Mouse (Mus musculus): ENCODE measurements around the gene Pklr. TPM values are rescaled to one million over a fixed set of nuclear protein-coding genes. Genes with fewer than 3 reads are reported as not detected.

The Pklr gene
- total and polyA plus RNA-seq, 3 experiments, result 53.2 to 185 (median 133) TPM

DNA sequence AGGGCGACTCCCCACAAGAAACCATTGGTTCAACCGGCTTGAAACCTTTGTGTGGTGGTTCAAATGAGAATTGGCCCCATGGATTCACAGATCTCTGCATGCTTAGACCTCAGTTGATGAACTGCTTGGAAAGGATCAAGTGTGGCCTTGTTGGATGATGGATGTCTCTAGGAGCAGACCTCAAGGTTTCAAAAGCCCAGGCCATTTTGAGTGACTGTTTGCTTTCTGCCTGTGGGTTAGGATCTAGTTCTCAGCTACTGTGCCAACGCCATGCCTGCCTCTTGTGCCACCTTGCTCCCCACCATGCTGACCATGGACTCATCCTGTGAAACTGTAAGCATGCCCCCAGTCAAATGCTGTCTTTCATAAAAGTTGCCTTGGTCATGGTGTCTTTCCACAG is 10.0 kb upstream of the Pklr start:
- Histone ChIP-seq H3K27ac (ENCODE audit: control insufficient read depth, low read depth, low read length) (no peak overlapping the region), H3K9ac (ENCODE audit: control insufficient read depth, low read depth, low read length, poor library complexity, severe bottlenecking) (no peak overlapping the region), H3K9me3 (replicated peaks; ENCODE audit: insufficient read depth, low read length) (no peaks in the 10 kb centered on the region), H3K79me2 (ENCODE audit: control insufficient read depth, insufficient read depth, low read length, poor library complexity) (no peaks in the 10 kb centered on the region), H3K36me3 (ENCODE audit: control insufficient read depth in 1 of 2, insufficient read depth in 2 of 2, low read length in 2 of 2) (peaks cover 0 to 13% of the 10 kb centered on the region in 2 experiments; a peak in 2 of 4 replicates), H3K27me3 (ENCODE audit: control insufficient read depth in 1 of 2, insufficient read depth in 2 of 2, low read length in 2 of 2) (no peaks in the 10 kb centered on the region), H3K4me1 (ENCODE audit: control insufficient read depth in 1 of 2, insufficient read depth in 2 of 2, low read length in 2 of 2) (peaks cover 12 to 23% of the 10 kb centered on the region in 2 experiments), H3K4me3 (ENCODE audit: control insufficient read depth in 1 of 2, insufficient read depth in 1 of 2, low read depth in 2 of 2, low read length in 2 of 2) (no peak overlapping the region)
- TF ChIP-seq SIN3A (IDR thresholded peaks at IDR 0.05; ENCODE audit: low read length), result no peak
- no peak for TF ChIP-seq ELF1 (IDR thresholded peaks at IDR 0.05; ENCODE audit: low read depth, low read length)
- no peak for TF ChIP-seq MAZ (IDR thresholded peaks at IDR 0.05; ENCODE audit: low read depth, low read length)
- no peak for TF ChIP-seq MXI1 (IDR thresholded peaks at IDR 0.05; ENCODE audit: low read depth, low read length)
- no peak for TF ChIP-seq RCOR1 (IDR thresholded peaks at IDR 0.05; ENCODE audit: low read depth, low read length)
- TF ChIP-seq MAX (IDR thresholded peaks at IDR 0.05; ENCODE audit: low read length), result no peak
- no peak for TF ChIP-seq ETS1 (IDR thresholded peaks at IDR 0.05; ENCODE audit: low read depth, low read length)
- no peak for TF ChIP-seq ZKSCAN1 (IDR thresholded peaks at IDR 0.05; ENCODE audit: low read depth, low read length)
- TF ChIP-seq MEF2A (IDR thresholded peaks at IDR 0.05; ENCODE audit: extremely low read depth, insufficient replicate concordance, low read depth, low read length, poor library complexity, severe bottlenecking), result no peak
- DNase-seq (ENCODE audit: low read depth, low spot score), result no peak

DNA sequence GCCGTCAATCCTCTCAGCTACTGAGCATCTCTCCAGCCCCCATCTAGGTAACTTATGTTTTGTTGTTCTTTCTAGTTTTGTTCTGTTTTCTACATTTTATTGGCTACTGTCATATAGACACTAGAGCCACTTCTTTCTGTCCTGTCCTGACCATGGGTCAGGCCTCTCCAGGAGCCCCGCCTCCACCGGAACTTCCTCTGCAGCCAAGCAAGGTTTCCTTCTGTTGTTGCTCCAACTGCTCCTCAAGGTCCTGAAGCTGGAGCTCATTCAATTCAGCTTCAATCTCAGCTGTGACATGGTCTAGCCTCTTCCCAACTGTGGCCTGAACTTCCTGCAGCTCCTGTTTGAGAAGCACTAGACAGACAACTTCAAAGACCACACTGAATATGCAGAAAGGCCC is 6.0 kb upstream of the Pklr start:
- Histone ChIP-seq H3K27me3 (ENCODE audit: control insufficient read depth in 1 of 2, insufficient read depth in 2 of 2, low read length in 2 of 2) (no peaks in the 10 kb centered on the region), H3K9ac (ENCODE audit: control insufficient read depth, low read depth, low read length, poor library complexity, severe bottlenecking) (no peak overlapping the region), H3K27ac (ENCODE audit: control insufficient read depth, low read depth, low read length) (no peak overlapping the region), H3K79me2 (ENCODE audit: control insufficient read depth, insufficient read depth, low read length, poor library complexity) (no peaks in the 10 kb centered on the region), H3K4me1 (ENCODE audit: control insufficient read depth in 1 of 2, insufficient read depth in 2 of 2, low read length in 2 of 2) (peaks cover 24 to 40% of the 10 kb centered on the region in 2 experiments), H3K36me3 (ENCODE audit: control insufficient read depth in 1 of 2, insufficient read depth in 2 of 2, low read length in 2 of 2) (peaks cover 0 to 32% of the 10 kb centered on the region in 2 experiments; a peak in 2 of 4 replicates), H3K9me3 (replicated peaks; ENCODE audit: insufficient read depth, low read length) (no peaks in the 10 kb centered on the region), H3K4me3 (ENCODE audit: control insufficient read depth in 1 of 2, insufficient read depth in 1 of 2, low read depth in 2 of 2, low read length in 2 of 2) (no peak overlapping the region)
- DNase-seq (ENCODE audit: low read depth, low spot score), result no peak
- TF ChIP-seq BHLHE40 (IDR thresholded peaks at IDR 0.05; ENCODE audit: borderline replicate concordance, low read depth, low read length) (no peak), MAFK (IDR thresholded peaks at IDR 0.05; ENCODE audit: borderline replicate concordance, low read depth, low read length) (no peak), CTCF (IDR thresholded peaks at IDR 0.05 in 2 of 3, conservative IDR thresholded peaks at IDR 0.05 in 1 of 3; ENCODE audit: control insufficient read depth in 1 of 3, insufficient read depth in 1 of 3, low read depth in 2 of 3, low read length in 3 of 3, poor library complexity in 1 of 3, severe bottlenecking in 1 of 3) (no peak), MAX (IDR thresholded peaks at IDR 0.05; ENCODE audit: low read length) (no peak), ETS1 (IDR thresholded peaks at IDR 0.05; ENCODE audit: low read depth, low read length) (no peak), EP300 (IDR thresholded peaks at IDR 0.05; ENCODE audit: low read depth in 1 of 2, low read length in 2 of 2) (no peak), JUND (IDR thresholded peaks at IDR 0.05; ENCODE audit: low read depth, low read length) (no peak), ZMIZ1 (IDR thresholded peaks at IDR 0.05; ENCODE audit: low read depth, low read length) (no peak), MAZ (IDR thresholded peaks at IDR 0.05; ENCODE audit: low read depth, low read length) (no peak), MYC (IDR thresholded peaks at IDR 0.05; ENCODE audit: low read depth, low read length) (no peak), POLR2AphosphoS2 (IDR thresholded peaks at IDR 0.05; ENCODE audit: low read length) (no peak), HCFC1 (IDR thresholded peaks at IDR 0.05; ENCODE audit: low read depth, low read length) (no peak)

All from MEL (cell line).